Mouse (Mus musculus) limb, embryonic 14.5 days (tissue): ENCODE results near the gene Arhgef38. TPM values are rescaled to one million over a fixed set of nuclear protein-coding genes. Genes with fewer than 3 reads are reported as not detected.
A peak's percentile ranks its signal among the peaks of the same experiment; 100 is the strongest.

ENCODE experiments used
- ATAC-seq: fragments of 200-750 bp; cut with Nextera tagmentation; 2 replicates; pipeline ENCODE4 v1.8.0; 2017; ENCODE audit warnings: low read depth, moderate number of reproducible peaks, moderate TSS enrichment; ENCODE audit not compliant: low FRiP score
- DNase-seq: peaks from one replicate; pipeline ENCODE4 v3.0.0-alpha.2; 2015; ENCODE audit warnings: low spot score
- H3K27ac ChIP-seq: fragments of 300-500 bp; sonication (generic); replicated peaks from 2 replicates; pipeline ENCODE4 v1.5.1; 2014; ENCODE audit warnings: low read depth, mild to moderate bottlenecking, low read length, moderate library complexity, mixed read lengths
- H3K27me3 ChIP-seq: fragments of 300-500 bp; sonication (generic); 2 replicates; pipeline ENCODE4 v1.6.1; 2014; ENCODE audit warnings: low read length, mixed read lengths; ENCODE audit not compliant: control insufficient read depth, insufficient read depth
- H3K36me3 ChIP-seq: fragments of 300-500 bp; sonication (generic); 2 replicates; pipeline ENCODE4 v1.6.1; 2014; ENCODE audit warnings: mild to moderate bottlenecking, low read length, moderate library complexity, mixed read lengths; ENCODE audit not compliant: control insufficient read depth, insufficient read depth
- H3K4me1 ChIP-seq: fragments of 300-500 bp; sonication (generic); 2 replicates; pipeline ENCODE4 v1.6.1; 2014; ENCODE audit warnings: antibody characterized with exemption, low read length, mixed read lengths; ENCODE audit not compliant: control insufficient read depth, insufficient read depth
- H3K4me2 ChIP-seq: fragments of 300-500 bp; sonication (generic); replicated peaks from 2 replicates; pipeline ENCODE4 v1.6.1; 2014; ENCODE audit warnings: low read depth, mild to moderate bottlenecking, low read length, moderate library complexity; ENCODE audit not compliant: severe bottlenecking
- H3K4me3 ChIP-seq: fragments of 300-500 bp; sonication (generic); replicated peaks from 2 replicates; pipeline ENCODE4 v1.5.1; 2014; ENCODE audit warnings: low read length
- H3K9ac ChIP-seq: fragments of 300-500 bp; sonication (generic); 2 replicates; pipeline ENCODE4 v1.6.1; 2014; ENCODE audit warnings: mild to moderate bottlenecking, low read depth, low read length, moderate library complexity; ENCODE audit not compliant: severe bottlenecking
- H3K9me3 ChIP-seq: fragments of 300-500 bp; sonication (generic); 2 replicates; pipeline ENCODE4 v1.6.1; 2016; ENCODE audit warnings: low read length; ENCODE audit not compliant: control insufficient read depth
- POLR2A ChIP-seq: fragments of 200-500 bp; IDR thresholded peaks from 2 replicates; pipeline ENCODE4 v1.8.0; 2012; ENCODE audit warnings: inconsistent platforms, mild to moderate bottlenecking, moderate library complexity, borderline replicate concordance; ENCODE audit not compliant: insufficient read depth, insufficient read length; ENCODE audit errors: extremely low read depth
- WGBS: fragments of 180-500 bp; shearing (Covaris S2); extraction: QIAGEN DNeasy Blood & Tissue Kit; methylation state at CpG from one replicate; pipeline ENCODE4 v1.1.7; 2014; 5-methylcytosine and 5-hydroxymethylcytosine counted together
- polyA plus RNA-seq, 2 experiments: library from polyadenylated mRNA; depleted of rRNA in 1 of 2; stranded (reverse) in 1 of 2; unstranded in 1 of 2; fragments of >200 nt; fragmentation: Nextera tagmentation in 1 of 2; extraction: Ambion mirVana in 1 of 2; gene quantifications; 2 replicates each; pipeline versions ENCODE4 v1.2.1 to v1.2.3; 2012 to 2014

The Arhgef38 gene
- polyA plus RNA-seq, 2 experiments, result 0.01 to 0.04 TPM

DNA sequence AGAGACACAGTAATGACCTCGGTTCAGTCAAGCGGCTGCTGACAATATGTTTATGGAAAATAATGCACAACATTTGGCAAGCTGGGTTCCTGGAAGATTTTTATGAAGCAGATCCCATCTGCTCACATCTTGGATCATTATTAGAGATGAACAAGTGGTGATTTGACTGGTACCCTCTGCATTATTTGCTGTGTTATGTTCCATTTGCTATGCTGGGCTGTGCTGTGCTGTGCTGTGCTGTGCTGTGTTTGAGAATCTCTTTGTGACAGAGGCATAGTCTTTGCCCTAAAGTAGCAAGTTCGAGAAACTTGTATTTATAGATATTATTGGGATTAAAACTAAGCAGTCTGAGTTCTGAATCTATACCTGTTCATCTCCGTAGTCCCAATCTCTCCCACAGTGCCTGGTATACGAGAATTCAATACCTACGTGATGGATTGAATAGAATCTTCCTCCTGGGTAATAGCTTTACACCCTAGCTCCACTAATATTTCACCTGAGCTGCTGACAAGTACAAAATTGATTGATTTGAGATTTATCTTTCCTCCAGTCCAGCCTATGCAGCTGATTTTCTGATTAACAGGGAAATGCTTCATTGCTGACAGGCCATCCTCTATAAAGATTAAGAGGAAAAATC lies 90.1 kb downstream of the Arhgef38 start:
- ATAC-seq, result no peak
- 80% methylated on average over 6 of the region's 6 CpGs for WGBS
- Histone ChIP-seq H3K27ac (no peak overlapping the region), H3K4me3 (no peak overlapping the region), H3K9me3 (no peaks in the 10 kb centered on the region), H3K9ac (no peak overlapping the region), H3K4me1 (peaks cover 3% of the 10 kb centered on the region; the same call in 1 of the 2 replicates), H3K36me3 (no peaks in the 10 kb centered on the region), H3K4me2 (no peak overlapping the region), H3K27me3 (no peaks in the 10 kb centered on the region)
- no peak for DNase-seq
- no peak for TF ChIP-seq POLR2A

DNA sequence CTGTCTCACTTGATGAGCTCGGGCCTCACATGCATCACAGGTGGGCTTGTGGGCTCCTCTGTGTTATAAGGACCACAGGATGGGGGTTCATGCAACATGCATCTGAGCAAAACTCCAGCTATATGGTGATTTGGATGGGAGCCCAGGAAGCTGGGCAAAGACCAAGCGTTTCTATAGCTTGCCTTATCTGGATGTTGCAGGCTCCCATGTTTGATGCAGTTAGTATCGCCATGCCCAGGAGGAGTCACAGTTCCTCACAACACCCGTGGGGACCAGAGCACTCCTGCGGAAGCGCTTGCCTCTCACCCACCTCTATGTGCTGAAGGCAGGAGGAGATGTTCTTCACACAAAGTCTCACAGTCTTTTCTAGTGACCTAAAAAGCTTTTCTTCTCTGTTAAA lies 92.9 kb downstream of the Arhgef38 start:
- Histone ChIP-seq H3K4me1 (peaks cover 3% of the 10 kb centered on the region; the same call in 1 of the 2 replicates), H3K36me3 (no peaks in the 10 kb centered on the region), H3K27me3 (no peaks in the 10 kb centered on the region), H3K4me2 (no peak overlapping the region), H3K9ac (no peak overlapping the region), H3K27ac (no peak overlapping the region), H3K9me3 (no peaks in the 10 kb centered on the region), H3K4me3 (no peak overlapping the region)
- TF ChIP-seq POLR2A, result no peak
- no peak for DNase-seq
- 72% methylated on average over 6 of the region's 6 CpGs for WGBS
- no peak for ATAC-seq

DNA sequence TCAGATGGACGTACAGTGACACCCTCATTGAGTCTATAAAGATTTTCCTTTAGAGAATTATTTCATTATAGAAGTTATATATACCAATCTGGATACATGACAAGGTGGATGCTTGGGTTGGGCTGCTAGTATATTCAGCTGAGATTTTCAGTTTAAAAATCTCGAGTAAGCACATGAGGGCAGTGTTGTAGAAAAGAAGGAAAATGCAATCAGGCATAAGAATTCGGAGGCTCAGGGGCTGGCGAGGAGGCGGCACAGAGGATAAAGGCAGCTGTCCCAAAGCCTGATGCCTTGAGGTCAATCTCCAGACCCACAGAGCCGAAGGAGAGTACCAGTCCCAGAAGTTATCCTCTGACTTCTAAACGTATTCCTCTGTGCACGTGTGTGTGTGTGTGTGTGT lies 102.1 kb downstream of the Arhgef38 start:
- no peak overlapping the region for H3K4me2 ChIP-seq
- H3K36me3 ChIP-seq, result no peaks in the 10 kb centered on the region
- no peak overlapping the region for H3K4me3 ChIP-seq
- no peaks in the 10 kb centered on the region for H3K27me3 ChIP-seq
- TF ChIP-seq POLR2A, result no peak
- DNase-seq (no peak), ATAC-seq (no peak)
- H3K9ac ChIP-seq, result no peak overlapping the region
- WGBS, result 77% methylated on average over 8 of the region's 8 CpGs
- no peak overlapping the region for H3K27ac ChIP-seq
- H3K4me1 ChIP-seq, result no peaks in the 10 kb centered on the region
- no peaks in the 10 kb centered on the region for H3K9me3 ChIP-seq

DNA sequence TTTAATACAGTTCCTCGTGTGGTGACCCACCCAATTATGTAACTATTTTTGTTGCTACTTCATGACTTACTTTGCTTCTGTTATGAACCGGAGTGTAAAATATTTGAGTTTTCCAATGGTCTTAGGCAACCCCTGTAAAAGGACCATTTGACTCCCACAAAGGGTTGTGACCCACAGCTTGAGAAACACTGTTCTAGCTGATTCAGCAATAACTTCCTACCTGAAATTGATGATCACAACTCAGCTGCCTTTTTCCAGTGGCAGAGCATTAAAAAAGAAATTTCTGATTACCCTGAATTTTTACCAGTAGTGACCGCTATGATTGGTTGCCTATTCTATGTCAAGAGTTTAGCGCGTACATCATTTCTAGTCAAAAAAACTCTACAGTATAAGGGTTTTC lies 103.4 kb downstream of the Arhgef38 start:
- Histone ChIP-seq H3K9me3 (no peaks in the 10 kb centered on the region), H3K27ac (no peak overlapping the region), H3K9ac (no peak overlapping the region), H3K36me3 (no peaks in the 10 kb centered on the region), H3K4me3 (no peak overlapping the region), H3K4me1 (no peaks in the 10 kb centered on the region), H3K27me3 (no peaks in the 10 kb centered on the region), H3K4me2 (no peak overlapping the region)
- no peak for ATAC-seq
- WGBS, result 83% methylated on average over 5 of the region's 5 CpGs
- no peak for DNase-seq
- no peak for TF ChIP-seq POLR2A

DNA sequence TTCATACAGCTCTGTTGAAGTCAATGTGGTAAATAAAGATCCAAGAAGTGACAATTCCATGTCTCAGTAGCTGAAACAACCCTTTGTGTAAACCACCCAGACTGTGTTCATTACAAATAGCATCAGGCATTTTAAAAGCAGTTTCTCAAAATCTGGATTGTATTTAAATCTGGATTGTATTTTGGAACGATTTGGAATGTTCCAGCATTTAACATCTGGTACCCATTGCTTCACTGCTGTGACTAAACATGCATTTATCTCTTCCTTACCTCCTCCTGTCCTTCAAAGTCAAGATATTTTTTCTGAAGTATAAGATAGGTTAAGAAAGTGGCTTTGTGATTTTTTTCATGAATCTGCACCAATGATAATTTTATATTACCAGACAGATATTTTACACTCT lies 121.5 kb downstream of the Arhgef38 start:
- WGBS, result 8% methylated on average over 1 of the region's 1 CpGs
- ATAC-seq (no peak), DNase-seq (peak; percentile 49)
- no peaks in the 10 kb centered on the region for H3K9me3 ChIP-seq
- no peaks in the 10 kb centered on the region for H3K27me3 ChIP-seq
- no peaks in the 10 kb centered on the region for H3K4me1 ChIP-seq
- peaks cover 17% of the 10 kb centered on the region for H3K36me3 ChIP-seq
- H3K4me3 ChIP-seq, result no peak overlapping the region
- H3K4me2 ChIP-seq, result no peak overlapping the region
- H3K27ac ChIP-seq, result no peak overlapping the region
- TF ChIP-seq POLR2A, result no peak
- H3K9ac ChIP-seq, result no peak overlapping the region
